Mouse (Mus musculus) myocyte (in vitro differentiated cells): ENCODE data around the gene Raet1e. TPM values are rescaled to one million over a fixed set of nuclear protein-coding genes. Genes with fewer than 3 reads are reported as not detected.
"Not testable (repeated sequence)": the region's sequence is repeated elsewhere in the genome, so short reads cannot be mapped to it uniquely, and the experiment has no call there.

Source experiments
- H3K27me3 ChIP-seq: one replicate; pipeline ENCODE4 v1.6.1; 2011; ENCODE audit not compliant: control insufficient read depth, insufficient read depth, insufficient read length
- H3K36me3 ChIP-seq: one replicate; pipeline ENCODE4 v1.6.1; 2011; ENCODE audit not compliant: control insufficient read depth, insufficient read depth
- H3K4me2 ChIP-seq: one replicate; pipeline ENCODE4 v1.6.1; 2011; ENCODE audit warnings: low read depth, control low read depth
- H3K4me3 ChIP-seq: one replicate; pipeline ENCODE4 v1.5.1; 2011; ENCODE audit warnings: mild to moderate bottlenecking, control low read depth, moderate library complexity
- H3K79me2 ChIP-seq: one replicate; pipeline ENCODE4 v1.6.1; 2011; ENCODE audit not compliant: control insufficient read depth, insufficient read depth
- H3ac ChIP-seq: one replicate; pipeline ENCODE4 v1.6.1; 2011; ENCODE audit not compliant: control insufficient read depth, insufficient read length
- polyA plus RNA-seq: library from polyadenylated mRNA; unstranded; fragments of >200 nt; fragmentation: generic; extraction: Trizol; gene quantifications from one replicate; pipeline ENCODE4 v1.2.1, GENCODE M21; 2012; ENCODE audit warnings: missing spikeins

The Raet1e gene
- polyA plus RNA-seq, 1 experiment = 22.0 TPM

DNA sequence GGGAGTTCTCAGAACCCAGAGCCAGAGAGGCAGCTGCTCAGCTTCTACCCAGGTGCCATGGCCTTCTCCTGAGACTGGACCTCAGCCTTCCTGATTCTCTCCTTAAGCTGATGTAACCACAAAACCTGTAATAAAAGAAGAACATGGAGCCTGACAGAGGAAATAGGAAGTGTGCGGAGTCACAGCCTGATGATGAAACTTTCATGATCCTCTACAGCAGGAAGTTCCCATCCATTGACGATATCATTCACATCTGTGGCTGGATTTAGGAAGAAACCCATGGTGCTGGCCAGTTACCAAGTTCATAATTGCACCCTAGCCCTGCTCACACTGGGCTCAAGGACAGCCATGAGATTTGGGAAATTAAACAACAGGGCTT is 195.8 kb downstream of the Raet1e start:
- not testable (repeated sequence) for H3K4me2 ChIP-seq, H3K36me3 ChIP-seq, H3K79me2 ChIP-seq, H3K4me3 ChIP-seq, H3K27me3 ChIP-seq, H3ac ChIP-seq

DNA sequence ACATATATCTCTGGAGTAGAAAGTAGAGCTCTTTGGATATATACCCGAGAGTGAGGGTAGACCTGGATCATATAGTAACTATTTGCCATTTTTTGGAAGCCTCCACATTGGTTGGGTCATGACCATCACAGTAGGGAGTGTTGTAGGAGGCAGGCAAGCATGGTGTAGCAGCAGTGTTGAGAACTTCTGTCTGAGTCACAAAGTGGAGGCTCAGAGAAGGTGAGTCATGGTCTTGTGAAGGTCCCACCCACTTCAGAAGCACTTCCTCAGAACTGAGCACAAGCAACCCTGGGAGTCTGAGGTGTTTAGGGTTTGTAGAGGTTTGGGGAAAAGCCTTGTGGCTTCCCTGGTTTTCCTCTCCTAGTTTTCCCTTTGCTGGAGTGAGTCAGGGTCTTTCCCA is 199.0 kb downstream of the Raet1e start:
- H3K36me3 ChIP-seq, H3K27me3 ChIP-seq, H3K79me2 ChIP-seq, H3K4me3 ChIP-seq, H3ac ChIP-seq, H3K4me2 ChIP-seq: not testable (repeated sequence)

DNA sequence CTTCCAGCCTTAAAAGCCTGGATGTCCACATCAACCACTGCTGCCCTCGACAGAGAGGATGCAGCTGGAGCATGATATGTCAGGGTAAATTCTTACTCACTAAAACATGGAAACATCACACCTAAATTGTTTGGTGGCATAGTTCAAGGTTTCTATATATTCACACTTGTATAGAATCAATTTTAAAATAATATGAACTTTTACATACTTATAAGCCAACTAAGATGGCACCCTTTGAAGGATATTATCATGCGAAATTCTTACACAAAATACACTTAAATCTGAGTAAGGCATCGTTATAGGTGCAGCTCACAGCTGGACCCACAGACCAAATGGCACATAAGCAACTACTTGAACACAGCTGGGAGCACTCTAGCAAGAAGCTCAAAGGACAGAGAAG is 201.9 kb downstream of the Raet1e start, which contains the start of gene Raet1d:
Raet1d (plus strand) TSS at position 301 of the 400 bp plus-strand sequence.
- H3K36me3 ChIP-seq, H3K79me2 ChIP-seq, H3K4me3 ChIP-seq, H3K27me3 ChIP-seq, H3K4me2 ChIP-seq, H3ac ChIP-seq: not testable (repeated sequence)

DNA sequence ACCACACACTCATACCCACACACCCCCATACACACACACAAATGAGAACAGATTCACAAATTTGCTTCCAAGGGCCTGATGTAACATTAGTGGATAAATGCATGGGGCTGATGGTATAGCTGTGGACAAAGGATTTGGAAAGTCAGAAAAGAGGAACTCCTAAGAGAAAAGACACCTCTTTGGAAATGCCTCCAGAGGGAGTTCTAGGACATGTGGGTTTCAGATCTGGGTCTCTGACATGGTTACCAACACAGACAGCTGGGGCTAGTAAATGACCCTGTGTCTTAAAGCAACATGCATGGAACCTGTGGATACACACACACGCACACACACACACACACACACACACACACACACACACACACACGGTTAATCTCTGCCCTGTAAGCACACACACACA is 202.6 kb downstream of the Raet1e start:
- H3K27me3 ChIP-seq, H3K4me2 ChIP-seq, H3ac ChIP-seq, H3K36me3 ChIP-seq, H3K4me3 ChIP-seq, H3K79me2 ChIP-seq: not testable (repeated sequence)

DNA sequence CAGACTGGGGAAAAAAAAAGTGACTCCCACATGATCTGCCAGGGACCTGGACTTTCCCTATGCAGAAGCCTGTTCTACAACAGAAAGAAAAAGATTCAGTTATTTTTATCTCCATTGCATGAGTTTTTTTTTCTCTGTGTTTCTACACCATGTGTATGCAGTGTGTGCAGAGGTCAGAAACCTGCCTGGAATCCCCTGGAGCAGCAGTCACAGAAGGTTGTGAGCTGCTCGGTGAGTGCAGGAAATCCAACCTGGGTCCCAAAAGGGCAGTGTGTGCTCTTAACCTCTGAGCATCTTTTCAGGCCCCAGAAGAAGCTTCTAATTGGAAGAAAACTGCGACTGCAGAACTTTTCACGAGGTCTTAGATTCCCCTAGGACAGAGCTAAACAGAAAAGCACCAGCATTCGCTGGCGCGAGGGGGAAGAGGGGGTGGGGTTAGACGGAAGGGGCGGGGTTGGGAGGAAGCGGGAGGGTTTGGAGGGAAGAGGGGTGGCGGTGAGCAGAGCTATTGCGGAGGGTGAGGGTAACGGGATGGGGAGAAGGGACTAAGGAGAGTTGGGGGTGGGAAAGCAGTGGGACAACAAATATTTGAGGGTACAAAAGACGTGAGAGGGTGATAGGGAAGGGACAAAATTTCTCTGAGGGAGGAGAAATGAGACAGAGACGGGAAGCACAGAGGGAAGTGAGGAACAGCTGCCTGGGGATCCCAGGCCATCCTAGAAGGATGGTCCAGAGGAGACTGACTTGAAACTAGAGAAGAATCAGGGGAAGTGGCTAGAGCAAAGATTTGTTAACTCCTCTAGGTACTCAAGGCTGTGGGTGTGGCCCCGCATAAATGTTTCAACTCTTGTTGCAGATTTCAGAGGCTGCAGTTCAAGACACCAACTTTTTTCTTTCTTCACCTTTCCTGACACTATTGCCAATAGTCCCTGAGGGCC is 203.3 kb downstream of the Raet1e start:
- H3K36me3 ChIP-seq, H3ac ChIP-seq, H3K79me2 ChIP-seq, H3K27me3 ChIP-seq, H3K4me3 ChIP-seq: not testable (repeated sequence)
- H3K4me2 ChIP-seq = peak overlapping the region; percentile 24

DNA sequence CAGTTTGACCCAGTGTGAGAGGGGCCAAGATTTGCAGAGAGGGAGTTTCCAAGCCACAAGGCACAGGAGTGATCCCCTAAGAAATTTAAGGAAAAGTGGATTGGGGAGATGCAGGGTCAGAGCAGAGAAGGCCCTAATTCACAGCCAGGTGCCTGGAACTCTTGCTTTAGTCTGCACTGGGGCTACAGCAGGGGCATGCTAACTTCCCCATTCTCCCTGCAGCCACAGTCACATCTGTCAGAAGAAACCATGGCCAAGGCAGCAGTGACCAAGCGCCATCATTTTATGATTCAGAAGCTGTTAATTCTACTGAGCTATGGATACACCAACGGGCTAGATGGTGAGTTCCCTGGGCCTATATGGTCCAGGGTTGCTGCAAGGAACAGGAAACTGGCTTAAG is 204.1 kb downstream of the Raet1e start:
- H3K27me3 ChIP-seq, H3K4me2 ChIP-seq, H3ac ChIP-seq, H3K79me2 ChIP-seq, H3K36me3 ChIP-seq, H3K4me3 ChIP-seq: not testable (repeated sequence)

DNA sequence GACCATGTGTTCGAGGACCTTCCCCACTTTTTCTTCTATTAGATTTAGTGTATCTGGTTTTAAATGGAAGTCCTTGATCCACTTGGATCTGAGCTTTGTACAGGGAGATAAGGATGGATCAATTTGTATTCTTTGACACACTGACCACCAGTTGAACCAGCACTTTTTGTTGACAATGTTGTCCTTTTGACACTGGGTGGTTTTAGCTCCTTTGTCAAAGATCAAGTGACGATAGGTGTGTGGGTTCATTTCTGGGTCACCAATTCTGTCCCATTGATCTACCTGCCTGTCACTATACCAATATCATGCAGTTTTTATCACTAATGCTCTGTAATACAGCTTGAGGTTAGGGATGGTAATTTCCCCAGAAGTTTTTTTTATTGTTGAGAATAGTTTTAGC is 206.5 kb downstream of the Raet1e start:
- not testable (repeated sequence) for H3K79me2 ChIP-seq, H3K4me3 ChIP-seq, H3K36me3 ChIP-seq, H3K4me2 ChIP-seq, H3ac ChIP-seq, H3K27me3 ChIP-seq

DNA sequence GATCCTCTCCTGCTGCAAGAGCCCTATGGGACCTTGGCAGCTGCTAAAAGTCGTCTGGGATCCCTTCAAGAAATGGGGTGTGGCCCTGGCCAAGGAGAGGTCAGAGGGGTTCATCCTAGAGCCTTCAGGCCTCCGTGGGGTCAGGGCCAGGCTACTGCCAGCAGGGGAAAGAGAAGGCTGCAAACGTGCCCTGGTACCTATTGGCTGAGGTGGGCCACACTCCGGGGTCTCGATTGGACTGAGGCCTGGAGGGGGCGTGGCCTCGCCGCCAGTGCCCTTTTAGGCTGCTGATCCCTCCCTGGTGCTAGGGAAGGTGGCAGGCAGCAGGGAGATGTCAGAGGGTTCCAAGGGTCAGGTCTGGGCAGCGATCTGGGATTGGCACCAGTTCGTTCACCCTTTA is 222.9 kb downstream of the Raet1e start:
- H3K79me2 ChIP-seq, H3K4me2 ChIP-seq, H3K4me3 ChIP-seq, H3K36me3 ChIP-seq, H3ac ChIP-seq, H3K27me3 ChIP-seq: not testable (repeated sequence)

DNA sequence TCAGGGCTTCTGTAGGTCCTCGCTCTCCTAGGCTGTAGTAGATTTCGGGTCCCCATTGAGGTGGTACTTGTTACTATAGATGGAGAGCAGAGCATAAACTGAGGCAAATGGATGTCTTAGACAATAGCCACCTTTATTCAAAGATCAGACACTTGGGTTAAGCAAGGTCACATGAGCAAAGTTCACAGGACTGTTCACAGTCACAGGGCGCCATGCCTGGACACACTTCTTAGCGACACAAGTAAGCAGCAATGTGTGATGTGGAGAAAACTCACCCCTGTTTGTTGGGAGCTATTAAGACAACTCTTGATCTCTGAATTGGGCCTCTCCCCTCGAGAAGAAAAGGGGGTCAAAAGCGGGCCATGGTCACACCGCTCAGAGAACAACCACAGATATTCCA is 231.8 kb downstream of the Raet1e start:
- H3K36me3 ChIP-seq, H3K79me2 ChIP-seq, H3K4me2 ChIP-seq, H3ac ChIP-seq, H3K27me3 ChIP-seq, H3K4me3 ChIP-seq: not testable (repeated sequence)

DNA sequence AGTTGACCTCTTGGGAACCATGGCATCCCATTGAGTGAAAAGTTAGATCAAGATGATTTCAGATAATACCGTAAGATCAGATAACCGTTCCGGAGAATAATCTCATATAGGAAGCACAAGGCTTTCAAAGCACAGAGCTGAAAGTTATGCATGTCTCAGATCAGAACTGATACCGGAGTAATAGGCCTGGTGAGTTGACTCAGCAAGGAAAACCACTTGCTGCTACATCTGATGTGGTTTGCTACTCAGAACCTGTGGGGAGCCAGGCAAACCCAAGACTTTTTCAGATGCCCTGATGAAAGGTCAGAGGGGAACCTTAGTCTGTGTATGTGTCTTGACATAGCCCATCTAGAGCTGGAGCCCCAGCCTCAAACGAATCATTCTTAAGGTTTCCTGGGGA is 233.2 kb downstream of the Raet1e start:
- H3K4me2 ChIP-seq, H3K36me3 ChIP-seq, H3K79me2 ChIP-seq, H3K4me3 ChIP-seq, H3ac ChIP-seq, H3K27me3 ChIP-seq: not testable (repeated sequence)

DNA sequence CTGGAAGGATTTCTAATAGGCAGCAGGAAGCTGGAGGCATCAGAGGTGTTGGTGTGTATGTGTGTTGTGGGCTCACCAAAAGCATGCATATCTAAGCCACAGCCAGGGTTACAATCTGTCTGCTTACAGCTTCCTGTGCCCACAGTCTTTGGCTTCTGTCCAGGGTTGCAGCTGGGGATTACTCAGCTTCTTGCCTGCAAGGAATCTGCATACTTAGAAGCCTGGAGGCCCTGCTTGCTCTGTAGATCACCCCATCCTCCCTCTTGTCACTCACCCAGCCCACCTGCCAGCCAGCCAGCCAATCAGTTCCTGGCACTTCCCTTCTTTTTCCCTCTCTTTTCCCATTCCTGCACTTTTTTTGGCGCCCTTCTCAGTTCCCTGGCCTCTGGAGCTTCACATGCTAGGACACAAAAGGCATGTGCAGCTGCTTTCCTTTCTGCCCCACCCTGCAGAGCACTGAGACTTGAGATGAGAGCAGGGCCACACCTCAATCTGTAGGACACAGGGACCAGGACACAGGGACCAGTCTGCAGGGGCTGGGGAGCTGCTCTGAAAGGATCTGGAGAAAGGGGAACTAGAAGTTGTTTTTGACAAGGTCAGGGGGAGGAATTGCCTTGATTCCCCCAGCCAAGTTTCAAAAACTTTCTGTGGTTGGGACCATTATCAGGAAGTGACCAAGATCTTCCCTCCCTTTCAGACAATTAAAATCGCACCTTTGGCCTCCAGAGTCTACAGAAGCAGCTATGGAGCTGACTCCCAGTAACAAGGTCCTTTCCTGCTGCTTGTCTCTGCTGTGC is 234.9 kb downstream of the Raet1e start:
- H3K4me3 ChIP-seq, H3ac ChIP-seq, H3K27me3 ChIP-seq, H3K36me3 ChIP-seq, H3K4me2 ChIP-seq, H3K79me2 ChIP-seq: not testable (repeated sequence)

DNA sequence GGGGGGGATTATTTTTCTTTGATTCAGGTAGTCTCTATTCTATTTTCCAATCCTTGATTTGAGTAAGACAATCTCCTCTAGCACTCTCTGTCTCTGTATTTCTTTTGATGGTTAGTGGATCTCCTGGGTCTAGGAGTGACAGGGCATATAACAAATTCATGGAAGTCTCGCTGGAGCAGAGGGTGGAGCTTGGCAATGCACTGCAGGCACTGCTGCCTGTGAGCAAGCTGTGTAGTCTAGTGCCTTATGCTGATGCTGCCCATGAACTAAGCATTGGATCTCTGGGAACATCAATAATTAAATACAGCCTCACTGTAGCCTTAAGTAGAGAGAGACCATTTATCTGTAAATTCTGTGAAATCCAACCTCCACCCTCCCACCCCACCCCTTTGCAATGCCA is 238.3 kb downstream of the Raet1e start:
- H3K36me3 ChIP-seq, H3ac ChIP-seq, H3K4me3 ChIP-seq, H3K79me2 ChIP-seq, H3K27me3 ChIP-seq, H3K4me2 ChIP-seq: not testable (repeated sequence)
